Mouse (Mus musculus) heart, postnatal 10 days (tissue): Measurements from ENCODE around the gene Rxra. TPM values are rescaled to one million over a fixed set of nuclear protein-coding genes. Genes with fewer than 3 reads are reported as not detected.

ENCODE experiments used
- DNase-seq, 2 experiments: peaks; one replicate each; pipeline ENCODE4 v3.0.0; 2021
- intact Hi-C: fragments of 180-260 bp; cut with DNase I; formaldehyde crosslinking; loops from one replicate; pipeline ENCODE4 v1.15.1; 2025
- total RNA-seq, 2 experiments: library from RNA; stranded (reverse); gene quantifications; 2 replicates each; pipeline ENCODE4 v1.2.3; 2021

Gene Rxra
- total RNA-seq, 2 experiments from 2014 or later, result 38.6 to 42.5 TPM

GRCm38 (mm10) chr2:27691139-27691720 is 15.0 kb downstream of the Rxra start:
- intact Hi-C loops, result loop anchor here (2.0 kb wide), 1 partner anchor 14 kb away; the partner anchor contains the start of gene Rxra
- no peak for DNase-seq

GRCm38 (mm10) chr2:27692608-27693007 is 16.4 kb downstream of the Rxra start:
- intact Hi-C loops, result no loop called here
- no peak for DNase-seq

GRCm38 (mm10) chr2:27693684-27694083 is 17.4 kb downstream of the Rxra start:
- intact Hi-C loops, result no loop called here
- no peak for DNase-seq

- intact Hi-C loops, result loop anchor here (2.0 to 5.0 kb wide), 2 partner anchors 59 to 147 kb away; no protein-coding TSS in a partner anchor
- DNase-seq, result peak; percentile 93 to 95
Measured at GRCm38 (mm10) chr2:27699574-27699973, 23.3 kb downstream of the Rxra start.

- intact Hi-C loops, result no loop called here
- no peak for DNase-seq
Measured at GRCm38 (mm10) chr2:27702283-27702682, 26.0 kb downstream of the Rxra start.

GRCm38 (mm10) chr2:27702904-27703666 is 26.8 kb downstream of the Rxra start:
- DNase-seq, result no peak
- intact Hi-C loops, result no loop called here

GRCm38 (mm10) chr2:27703852-27704640 is 27.8 kb downstream of the Rxra start:
- intact Hi-C loops, result no loop called here
- DNase-seq, result peak; percentile 57 to 58

- intact Hi-C loops, result no loop called here
- DNase-seq, result no peak
Measured at GRCm38 (mm10) chr2:27704641-27705040, 28.4 kb downstream of the Rxra start.

GRCm38 (mm10) chr2:27710871-27711382 is 34.7 kb downstream of the Rxra start:
- intact Hi-C loops, result no loop called here
- DNase-seq, result no peak

GRCm38 (mm10) chr2:27712626-27713025 is 36.4 kb downstream of the Rxra start:
- no peak for DNase-seq
- intact Hi-C loops, result no loop called here

GRCm38 (mm10) chr2:27713378-27713777 is 37.1 kb downstream of the Rxra start:
- intact Hi-C loops, result no loop called here
- DNase-seq, result no peak

- DNase-seq, result no peak
- intact Hi-C loops, result no loop called here
Measured at GRCm38 (mm10) chr2:27714131-27714530, 37.9 kb downstream of the Rxra start.

- intact Hi-C loops, result no loop called here
- no peak for DNase-seq
Measured at GRCm38 (mm10) chr2:27715221-27715620, 39.0 kb downstream of the Rxra start.

GRCm38 (mm10) chr2:27716339-27716738 is 40.1 kb downstream of the Rxra start:
- intact Hi-C loops, result no loop called here
- DNase-seq, result no peak

- intact Hi-C loops, result no loop called here
- peak; percentile 79 to 84 for DNase-seq
Measured at GRCm38 (mm10) chr2:27718191-27718590, 42.0 kb downstream of the Rxra start.

- intact Hi-C loops, result no loop called here
- DNase-seq, result no peak
Measured at GRCm38 (mm10) chr2:27719601-27720000, 43.4 kb downstream of the Rxra start.

GRCm38 (mm10) chr2:27721611-27722010 is 45.4 kb downstream of the Rxra start:
- no peak for DNase-seq
- intact Hi-C loops, result no loop called here

GRCm38 (mm10) chr2:27724729-27725316 is 48.6 kb downstream of the Rxra start:
- no peak for DNase-seq
- intact Hi-C loops, result no loop called here

- intact Hi-C loops, result no loop called here
- no peak for DNase-seq
Measured at GRCm38 (mm10) chr2:27727994-27728854, 52.0 kb downstream of the Rxra start.

GRCm38 (mm10) chr2:27729009-27729408 is 52.8 kb downstream of the Rxra start:
- no peak for DNase-seq
- intact Hi-C loops, result no loop called here
